Mouse (Mus musculus) layer of hippocampus, postnatal 36 days (tissue): ENCODE measurements around the gene Rbx1. TPM values are rescaled to one million over a fixed set of nuclear protein-coding genes. Genes with fewer than 3 reads are reported as not detected.
A peak's percentile ranks its signal among the peaks of the same experiment; 100 is the strongest.

Experiments
- DNase-seq, 2 experiments: peaks; one replicate each; pipeline ENCODE4 v3.0.0; 2022
- total RNA-seq, 2 experiments: library from RNA; stranded (reverse); gene quantifications; 2 replicates each; pipeline ENCODE4 v1.2.3; 2021

Gene Rbx1
- total RNA-seq, 2 experiments from 2014 or later = 137 TPM

- no peak for DNase-seq
These were observed 19.4 kb downstream of the Rbx1 start for GRCm38 (mm10) chr15:81485483-81485882.

DNA sequence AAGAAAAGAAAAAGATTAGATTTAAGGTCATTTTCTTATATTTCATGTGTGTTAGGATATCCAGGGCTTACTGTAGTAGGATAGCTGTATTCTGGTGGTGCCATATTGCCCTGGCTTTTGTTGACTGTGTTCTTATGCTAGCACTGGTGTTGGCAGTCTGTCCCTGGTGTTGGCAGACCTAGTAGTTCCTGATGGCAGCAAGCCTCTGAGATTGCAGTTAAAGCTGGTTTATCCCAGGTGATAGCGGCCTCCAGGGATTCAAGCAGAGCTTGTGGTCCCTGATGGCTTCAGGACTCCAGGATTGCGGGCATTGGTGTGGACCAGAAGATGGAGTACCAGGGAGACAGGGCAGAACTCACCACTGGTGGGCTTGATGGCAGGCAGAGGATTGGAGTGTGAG lies 37.4 kb downstream of the Rbx1 start:
- DNase-seq = no peak

- no peak for DNase-seq
These were observed 37.9 kb downstream of the Rbx1 start for GRCm38 (mm10) chr15:81503995-81504394.

GRCm38 (mm10) chr15:81507201-81507600 lies 41.1 kb downstream of the Rbx1 start:
- no peak for DNase-seq

DNA sequence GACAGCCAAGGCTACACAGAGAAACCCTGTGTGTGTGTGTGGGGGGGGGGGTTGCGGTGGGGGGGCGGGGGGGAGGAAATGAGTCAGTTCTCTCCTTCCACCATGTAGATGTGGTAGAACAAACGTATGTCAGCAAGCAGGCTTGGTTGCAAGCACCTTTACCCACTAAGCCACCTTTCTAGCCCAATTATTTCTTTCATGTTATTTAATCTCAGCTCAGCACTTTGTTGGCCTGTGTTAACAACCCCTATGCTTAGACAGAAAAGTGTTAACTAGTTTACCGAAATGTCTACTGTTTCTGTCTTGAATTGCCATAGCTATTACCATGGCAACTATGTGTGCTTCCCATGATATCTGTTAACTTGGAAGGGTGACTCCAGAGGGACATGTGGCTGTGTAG lies 44.5 kb downstream of the Rbx1 start:
- no peak for DNase-seq

DNA sequence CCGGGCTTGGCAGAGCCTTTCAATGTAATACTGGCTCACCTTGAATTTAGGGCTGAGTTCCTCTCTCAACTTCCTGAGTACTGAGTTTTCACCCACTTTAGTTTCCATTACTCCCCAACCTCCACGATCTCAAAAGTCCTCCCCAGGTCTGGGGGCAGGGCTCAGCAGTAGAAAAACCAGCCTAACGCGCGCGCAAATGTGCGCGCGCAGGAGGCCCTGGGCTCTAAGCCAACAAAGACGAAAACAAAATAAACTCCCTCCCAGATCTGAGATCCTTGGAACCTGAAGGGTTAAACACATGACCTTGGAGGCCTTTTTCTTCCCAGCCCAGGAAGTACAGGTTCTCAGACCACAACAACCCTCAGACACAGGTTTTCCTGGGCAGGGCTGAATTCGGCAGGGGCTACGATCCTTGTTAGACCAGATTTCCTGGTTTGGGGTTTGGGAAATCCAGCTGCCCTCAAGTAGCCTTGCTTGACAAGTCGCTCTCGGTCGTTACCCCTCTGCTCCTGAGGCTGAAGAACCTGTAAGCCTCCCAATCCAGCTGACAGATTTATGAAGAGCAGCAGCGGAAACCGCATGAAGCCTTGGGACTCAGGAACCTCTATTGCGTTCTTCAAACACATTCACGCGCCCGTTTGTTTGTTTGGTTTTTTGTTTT lies 45.6 kb downstream of the Rbx1 start:
- DNase-seq = no peak

DNA sequence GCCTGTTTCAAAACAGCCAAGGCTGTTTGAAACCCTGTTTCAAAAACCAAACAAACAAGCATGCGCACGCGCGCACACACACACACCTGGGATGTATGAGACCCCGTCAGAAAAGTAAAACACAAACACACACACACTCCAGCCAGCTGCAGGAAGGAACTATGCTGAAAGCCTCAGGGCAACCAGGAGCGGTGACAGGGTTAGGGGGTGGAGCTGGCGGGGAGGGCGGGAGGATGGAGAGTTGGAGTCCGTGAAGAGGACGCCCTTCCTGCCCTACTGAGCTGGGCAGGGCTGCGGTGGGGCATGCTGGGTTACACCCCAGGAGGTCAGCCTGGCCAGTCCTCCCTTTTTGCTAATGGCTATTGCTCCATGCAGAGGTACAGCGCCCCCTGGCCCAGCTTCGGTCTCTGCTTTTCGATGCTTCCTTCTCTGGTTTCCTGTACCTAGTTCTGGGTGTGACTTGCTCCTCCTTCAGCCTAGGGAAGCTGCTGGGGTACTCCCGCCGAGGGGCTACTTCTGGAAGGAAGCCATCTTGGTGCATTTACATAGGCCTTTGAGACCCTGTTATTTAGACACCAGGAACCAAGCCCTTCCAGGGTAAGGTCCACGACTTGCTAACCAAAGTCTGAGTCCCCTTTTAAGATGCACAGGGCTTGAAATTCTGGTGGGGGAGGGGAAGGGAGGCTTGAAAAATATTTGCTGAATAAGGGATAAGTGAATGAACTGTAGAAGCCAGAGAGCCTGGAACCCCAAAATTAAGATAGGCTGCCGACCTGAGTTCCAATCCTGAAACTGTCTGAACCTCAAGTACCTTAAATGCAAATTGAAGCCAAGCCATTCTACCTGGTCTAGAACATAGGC lies 48.2 kb downstream of the Rbx1 start:
- DNase-seq = peak; percentile 47 to 50

- DNase-seq = no peak
These were observed 49.1 kb downstream of the Rbx1 start for GRCm38 (mm10) chr15:81515221-81515620.

DNA sequence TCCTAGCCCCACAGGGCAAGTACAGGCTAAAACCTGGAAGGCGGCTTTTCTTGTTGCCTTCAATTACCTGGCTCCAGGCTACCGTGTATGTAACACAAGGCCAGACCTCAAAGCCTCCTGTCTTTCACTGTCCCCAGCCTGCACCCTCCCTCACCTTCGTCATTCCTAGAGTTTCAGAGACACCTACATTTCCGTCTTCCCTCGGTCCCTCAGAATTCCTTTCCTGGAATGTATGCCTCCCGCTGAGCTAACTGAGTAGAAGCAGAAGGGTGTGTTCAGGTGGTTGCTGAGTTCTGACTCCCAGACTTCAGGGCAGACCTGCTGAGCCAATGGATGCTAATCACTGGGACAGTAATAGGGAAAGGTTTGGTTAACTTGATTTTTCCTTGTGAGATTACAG lies 51.9 kb downstream of the Rbx1 start:
- no peak for DNase-seq

GRCm38 (mm10) chr15:81518761-81519160 lies 52.7 kb downstream of the Rbx1 start:
- DNase-seq = no peak

DNA sequence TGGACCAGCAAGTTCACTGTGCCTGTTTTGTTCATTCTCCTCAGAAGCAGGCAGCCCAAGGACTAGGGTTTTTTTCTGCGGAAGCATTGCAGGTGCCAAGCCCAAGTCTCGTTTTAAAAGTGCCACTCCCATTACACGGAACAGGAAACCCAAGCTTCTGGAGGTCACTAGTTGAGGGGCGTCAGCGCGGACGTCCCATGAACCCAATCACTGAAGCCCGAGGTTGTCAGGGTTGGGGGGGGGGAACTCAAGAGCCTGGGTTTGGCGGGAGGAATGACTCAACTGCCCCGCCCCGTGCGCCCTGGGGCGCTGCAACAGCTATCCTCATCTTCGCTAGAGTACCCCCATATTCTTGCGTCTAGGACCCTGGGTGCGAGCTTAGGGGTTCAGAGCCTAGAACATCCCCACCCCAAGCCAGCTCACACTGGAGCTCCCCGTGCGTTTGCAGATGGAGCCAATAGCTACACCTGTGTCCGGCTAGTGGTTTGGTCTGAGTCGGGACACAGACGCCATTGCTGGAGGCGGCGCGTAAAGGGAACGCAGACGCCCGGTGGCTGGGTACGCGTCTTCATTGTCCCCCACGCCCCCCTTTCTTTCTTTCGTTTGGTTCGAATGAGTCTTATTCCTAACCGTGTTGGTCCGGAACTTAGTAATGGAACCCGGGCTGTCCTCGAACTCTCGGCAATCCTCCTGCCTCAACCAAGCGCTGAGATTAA lies 56.1 kb downstream of the Rbx1 start:
- DNase-seq = peak; percentile 9 to 14

- DNase-seq = no peak
These were observed 56.7 kb downstream of the Rbx1 start for GRCm38 (mm10) chr15:81522761-81523168.

GRCm38 (mm10) chr15:81523169-81523871 lies 57.2 kb downstream of the Rbx1 start:
- DNase-seq = peak; percentile 88 to 89

- no peak for DNase-seq
These were observed 57.8 kb downstream of the Rbx1 start for GRCm38 (mm10) chr15:81523901-81524300.

Other genes with a start within 250 kb of the Rbx1 start
- 10 to 100 TPM; 22.7 to 25.0 TPM for gene Mchr1, start 230.8 kb upstream of the Rbx1 start, total RNA-seq
- 10 to 100 TPM; 39.8 to 44.0 TPM for gene Slc25a17, start 105.5 kb upstream of the Rbx1 start, total RNA-seq
- gene St13, start 66.2 kb upstream of the Rbx1 start, total RNA-seq = 100 to 1,000 TPM; 177 to 181 TPM
- 10 to 100 TPM; 17.3 to 18.0 TPM for gene Xpnpep3, start 66.2 kb upstream of the Rbx1 start, total RNA-seq
- not detected for gene Dnajb7, start 58.0 kb upstream of the Rbx1 start, total RNA-seq
- gene Ep300, start 119.1 kb downstream of the Rbx1 start, total RNA-seq = 10 to 100 TPM; 67.8 to 76.0 TPM
- 10 to 100 TPM; 34.6 to 37.5 TPM for gene L3mbtl2, start 197.6 kb downstream of the Rbx1 start, total RNA-seq
- 10 to 100 TPM; 11.5 to 12.6 TPM for gene Chadl, start 231.0 kb downstream of the Rbx1 start, total RNA-seq